ENCODE assay signal across 15 mouse cellular contexts in genomic region chr2:19160368-19161114, GRCm38 (mm10). TPM values are rescaled to one million over a fixed set of nuclear protein-coding genes. Genes with fewer than 3 reads are reported as not detected.
DNase-seq lines count a peak whose midpoint lies in the region; ATAC-seq lines count a peak whose summit lies in the region.
"Had no signal": no experiment of that assay in that cellular context is flagged by ENCODE, and none has a peak within 500 bp of the region (broad histone marks: within the 10 kb centered on the region; RNA-seq: fewer than 3 reads in every experiment).

No protein-coding gene starts in this region.

- H3K27ac ChIP-seq in forebrain, embryonic 13.5 days, result no peak overlapping the region
- no peak overlapping the region for H3K27ac ChIP-seq in forebrain, embryonic 10.5 days
- H3K27ac ChIP-seq: limb, embryonic 12.5 days; lung, embryonic 15.5 days had no signal

- no peak overlapping the region for H3K4me3 ChIP-seq in forebrain, embryonic 13.5 days
- H3K4me3 ChIP-seq in forebrain, embryonic 10.5 days, result no peak overlapping the region
- H3K4me3 ChIP-seq: limb, embryonic 12.5 days; lung, embryonic 15.5 days had no signal

- ATAC-seq in forebrain, embryonic 13.5 days, result peak; percentile 51; the same call in 1 of the 2 replicates
- ATAC-seq: activated CD4-positive, CD25-positive, alpha-beta regulatory T cell, adult 4 months; CD4-positive, CD25-positive, alpha-beta regulatory T cell, adult 4 months had no signal

- no peaks in the 10 kb centered on the region for H3K27me3 ChIP-seq in forebrain, embryonic 13.5 days
- no peaks in the 10 kb centered on the region for H3K27me3 ChIP-seq in forebrain, embryonic 10.5 days (ENCODE audit: poor library complexity, severe bottlenecking)
- H3K27me3 ChIP-seq: limb, embryonic 12.5 days; lung, embryonic 15.5 days had no signal

- H3K9ac ChIP-seq in forebrain, embryonic 13.5 days, result no peak overlapping the region
- H3K9ac ChIP-seq: limb, embryonic 12.5 days; lung, embryonic 15.5 days had no signal

- 15% methylated on average over 8 of the region's 8 CpGs for WGBS in forebrain, embryonic 13.5 days
- WGBS in forebrain, embryonic 10.5 days, result 15% methylated on average over 8 of the region's 8 CpGs

- no peak for DNase-seq in forebrain, embryonic 10.5 days (ENCODE audit: extremely low spot score, low spot score)
- peak; percentile 23 for DNase-seq in 3T3-L1 (ENCODE audit: low read depth, low spot score)
- DNase-seq in R1 (ENCODE audit: low read depth, low spot score), result peak; percentile 94
- DNase-seq in kidney, postnatal 10 days, result peak; percentile 11
- DNase-seq in urinary bladder, postnatal 10 days (ENCODE audit: low spot score), result no peak
- DNase-seq in gastrocnemius, postnatal 10 days, result no peak
- DNase-seq in spleen, postnatal 36 days (ENCODE audit: low spot score in 2 of 2), result no peak
- DNase-seq: midbrain, embryonic 14.5 days; right cerebral cortex, postnatal 25 days had no signal

- H3K9me3 ChIP-seq in forebrain, embryonic 13.5 days (replicated peaks), result no peaks in the 10 kb centered on the region
- no peaks in the 10 kb centered on the region for H3K9me3 ChIP-seq in forebrain, embryonic 10.5 days
- H3K9me3 ChIP-seq: limb, embryonic 12.5 days; lung, embryonic 15.5 days had no signal

- no peaks in the 10 kb centered on the region; the same call in 1 of the 2 replicates for H3K4me1 ChIP-seq in forebrain, embryonic 13.5 days
- H3K4me1 ChIP-seq in forebrain, embryonic 10.5 days, result peaks cover 8% of the 10 kb centered on the region
- H3K4me1 ChIP-seq: lung, embryonic 15.5 days had no signal

- H3K4me2 ChIP-seq in forebrain, embryonic 13.5 days, result no peak overlapping the region
- H3K4me2 ChIP-seq: limb, embryonic 12.5 days; lung, embryonic 15.5 days had no signal

- no peaks in the 10 kb centered on the region for H3K36me3 ChIP-seq in forebrain, embryonic 13.5 days (ENCODE audit: poor library complexity, severe bottlenecking)
- no peaks in the 10 kb centered on the region for H3K36me3 ChIP-seq in forebrain, embryonic 10.5 days (replicated peaks)
- H3K36me3 ChIP-seq: limb, embryonic 12.5 days; lung, embryonic 15.5 days had no signal

RNA-seq across cellular contexts. Expression of gene Armc3, which starts 38.6 kb away (rescaled TPM):
- polyA plus RNA-seq in forebrain, embryonic 13.5 days (2015; fragmentation: Nextera tagmentation; extraction: Ambion mirVana), result 0.87 and 1.5 TPM in 2 replicates
- 0.37 and 0.46 TPM in 2 replicates for polyA plus RNA-seq in forebrain, embryonic 10.5 days (2016; fragmentation: Nextera tagmentation; extraction: Ambion mirVana)
- total RNA-seq in gastrocnemius, postnatal 10 days (2021), result not detected
- total RNA-seq: heart, adult 8-10 months had no signal
- polyA plus RNA-seq: limb, embryonic 12.5 days had no signal

Comparison
In these comparisons a context has a peak if more than half of its experiments do, and no peak if none do; other contexts are left out.
1. DNase-seq: peak in 3T3-L1 (single experiment), R1 (single experiment) and kidney, postnatal 10 days (single experiment); none in forebrain, embryonic 10.5 days (single experiment), urinary bladder, postnatal 10 days (single experiment), gastrocnemius, postnatal 10 days (single experiment) and spleen, postnatal 36 days (0 of 2).